Mouse (Mus musculus): Measurements from ENCODE around the gene Gm20696.

- TF ChIP-seq POLR2A (IDR thresholded peaks at IDR 0.05; ENCODE audit: borderline replicate concordance, control insufficient read depth, low read depth, low read length) (no peak), CTCF (IDR thresholded peaks at IDR 0.05; ENCODE audit: control insufficient read depth, insufficient read depth, low read length) (peak; percentile 86)
Observed at GRCm38 (mm10) chr6:99452638-99453185, 213.9 kb downstream of the Gm20696 start.
